Mouse (Mus musculus) liver, embryonic 15.5 days (tissue): Measurements from ENCODE around the gene Slc6a19. TPM values are rescaled to one million over a fixed set of nuclear protein-coding genes. Genes with fewer than 3 reads are reported as not detected.

ENCODE experiments used
- ATAC-seq: fragments of 200-750 bp; cut with Nextera tagmentation; 2 replicates; pipeline ENCODE4 v1.8.0; 2017; ENCODE audit warnings: moderate number of reproducible peaks, mild to moderate bottlenecking, moderate library complexity; ENCODE audit not compliant: insufficient read depth
- H3K27ac ChIP-seq: fragments of 300-500 bp; sonication (generic); replicated peaks from 2 replicates; pipeline ENCODE4 v1.5.1; 2015; ENCODE audit warnings: mild to moderate bottlenecking, inconsistent platforms
- H3K27me3 ChIP-seq: fragments of 300-500 bp; sonication (generic); 2 replicates; pipeline ENCODE4 v1.6.1; 2015; ENCODE audit warnings: mild to moderate bottlenecking, inconsistent platforms
- H3K36me3 ChIP-seq: fragments of 300-500 bp; sonication (generic); replicated peaks from 2 replicates; pipeline ENCODE4 v1.6.1; 2015; ENCODE audit warnings: moderate library complexity, mild to moderate bottlenecking, inconsistent platforms
- H3K4me1 ChIP-seq: fragments of 300-500 bp; sonication (generic); replicated peaks from 2 replicates; pipeline ENCODE4 v1.6.1; 2015; ENCODE audit warnings: inconsistent platforms
- H3K4me2 ChIP-seq: fragments of 300-500 bp; sonication (generic); 2 replicates; pipeline ENCODE4 v1.6.1; 2015; ENCODE audit warnings: moderate library complexity, mild to moderate bottlenecking, inconsistent platforms
- H3K4me3 ChIP-seq: fragments of 300-500 bp; sonication (generic); replicated peaks from 2 replicates; pipeline ENCODE4 v1.5.1; 2015; ENCODE audit warnings: mild to moderate bottlenecking, inconsistent platforms
- H3K9ac ChIP-seq: fragments of 300-500 bp; sonication (generic); 2 replicates; pipeline ENCODE4 v1.6.1; 2015; ENCODE audit warnings: moderate library complexity, mild to moderate bottlenecking, inconsistent platforms
- H3K9me3 ChIP-seq: fragments of 300-500 bp; sonication (generic); replicated peaks from 2 replicates; pipeline ENCODE4 v1.6.1; 2016; ENCODE audit warnings: inconsistent platforms
- WGBS: fragments of 180-500 bp; shearing (Covaris S2); methylation state at CpG from one replicate; pipeline ENCODE4 v1.1.7; 2015; ENCODE audit warnings: mixed read lengths; ENCODE audit not compliant: insufficient replicate concordance; 5-methylcytosine and 5-hydroxymethylcytosine counted together
- polyA plus RNA-seq: library from polyadenylated mRNA; unstranded; fragments of >200 nt; fragmentation: Nextera tagmentation; extraction: Ambion mirVana; gene quantifications from 2 replicates; pipeline ENCODE4 v1.2.1, GENCODE M21; 2015

The Slc6a19 gene
- polyA plus RNA-seq, 1 experiment from 2014 or later: 1.0 TPM

GRCm38 (mm10) chr13:73660163-73660695 is 44.4 kb downstream of the Slc6a19 start:
- ATAC-seq: no peak
- Histone ChIP-seq H3K4me1 (no peaks in the 10 kb centered on the region), H3K9me3 (no peaks in the 10 kb centered on the region), H3K4me2 (no peak overlapping the region), H3K27ac (no peak overlapping the region), H3K27me3 (no peaks in the 10 kb centered on the region), H3K9ac (no peak overlapping the region), H3K36me3 (no peaks in the 10 kb centered on the region), H3K4me3 (no peak overlapping the region)
- 60% methylated on average over 2 of the region's 2 CpGs for WGBS

- no peak overlapping the region for H3K9ac ChIP-seq
- no peak overlapping the region for H3K4me2 ChIP-seq
- H3K4me1 ChIP-seq: no peaks in the 10 kb centered on the region
- no peaks in the 10 kb centered on the region for H3K36me3 ChIP-seq
- no peak for ATAC-seq
- no peak overlapping the region for H3K27ac ChIP-seq
- no peak overlapping the region for H3K4me3 ChIP-seq
- 38% methylated on average over 2 of the region's 2 CpGs for WGBS
- no peaks in the 10 kb centered on the region for H3K9me3 ChIP-seq
- no peaks in the 10 kb centered on the region for H3K27me3 ChIP-seq
Observed at GRCm38 (mm10) chr13:73658953-73659352, 45.7 kb downstream of the Slc6a19 start.

- H3K27me3 ChIP-seq: no peaks in the 10 kb centered on the region
- no peak overlapping the region for H3K27ac ChIP-seq
- H3K4me1 ChIP-seq: no peaks in the 10 kb centered on the region
- ATAC-seq: no peak
- no peak overlapping the region for H3K4me3 ChIP-seq
- H3K9ac ChIP-seq: no peak overlapping the region
- no peaks in the 10 kb centered on the region for H3K36me3 ChIP-seq
- WGBS: 54% methylated on average over 3 of the region's 3 CpGs
- no peak overlapping the region for H3K4me2 ChIP-seq
- H3K9me3 ChIP-seq: no peaks in the 10 kb centered on the region
Observed at GRCm38 (mm10) chr13:73654976-73655375, 49.7 kb downstream of the Slc6a19 start.

- no peak for ATAC-seq
- no peak overlapping the region for H3K27ac ChIP-seq
- no peak overlapping the region for H3K4me3 ChIP-seq
- no peak overlapping the region for H3K4me2 ChIP-seq
- WGBS: 66% methylated on average over 3 of the region's 3 CpGs
- no peaks in the 10 kb centered on the region for H3K4me1 ChIP-seq
- H3K27me3 ChIP-seq: no peaks in the 10 kb centered on the region
- H3K9ac ChIP-seq: no peak overlapping the region
- H3K9me3 ChIP-seq: no peaks in the 10 kb centered on the region
- H3K36me3 ChIP-seq: no peaks in the 10 kb centered on the region
Observed at GRCm38 (mm10) chr13:73653266-73653665, 51.4 kb downstream of the Slc6a19 start.

- Histone ChIP-seq H3K4me1 (no peaks in the 10 kb centered on the region), H3K27me3 (no peaks in the 10 kb centered on the region), H3K9ac (no peak overlapping the region), H3K36me3 (no peaks in the 10 kb centered on the region), H3K9me3 (no peaks in the 10 kb centered on the region), H3K4me2 (no peak overlapping the region), H3K27ac (no peak overlapping the region), H3K4me3 (no peak overlapping the region)
- no peak for ATAC-seq
- WGBS: 24% methylated on average over 6 of the region's 6 CpGs
Observed at GRCm38 (mm10) chr13:73646397-73647087, 58.1 kb downstream of the Slc6a19 start.

- ATAC-seq: no peak
- H3K4me1 ChIP-seq: no peaks in the 10 kb centered on the region; the same call in 1 of the 2 replicates
- no peak overlapping the region for H3K9ac ChIP-seq
- H3K36me3 ChIP-seq: no peaks in the 10 kb centered on the region
- H3K4me3 ChIP-seq: no peak overlapping the region
- no peak overlapping the region for H3K27ac ChIP-seq
- no peak overlapping the region for H3K4me2 ChIP-seq
- WGBS: 64% methylated on average over 4 of the region's 4 CpGs
- H3K27me3 ChIP-seq: no peaks in the 10 kb centered on the region
- H3K9me3 ChIP-seq: no peaks in the 10 kb centered on the region
Observed at GRCm38 (mm10) chr13:73641296-73641695, 63.4 kb downstream of the Slc6a19 start.

GRCm38 (mm10) chr13:73637826-73638225 is 66.8 kb downstream of the Slc6a19 start:
- WGBS: 52% methylated on average over 6 of the region's 6 CpGs
- Histone ChIP-seq H3K4me2 (no peak overlapping the region), H3K9me3 (no peaks in the 10 kb centered on the region)

GRCm38 (mm10) chr13:73631837-73632236 is 72.8 kb downstream of the Slc6a19 start:
- H3K36me3 ChIP-seq: no peaks in the 10 kb centered on the region
- no peak overlapping the region for H3K9ac ChIP-seq
- peaks cover 18% of the 10 kb centered on the region for H3K4me1 ChIP-seq
- no peak for ATAC-seq
- H3K9me3 ChIP-seq: no peaks in the 10 kb centered on the region
- no peak overlapping the region for H3K4me3 ChIP-seq
- no peak overlapping the region for H3K4me2 ChIP-seq
- H3K27ac ChIP-seq: no peak overlapping the region
- 65% methylated on average over 3 of the region's 3 CpGs for WGBS
- no peaks in the 10 kb centered on the region; the same call in 1 of the 2 replicates for H3K27me3 ChIP-seq

More at GRCm38 (mm10) chr13:73637826-73638225, 66.8 kb downstream of the Slc6a19 start:
- no peak overlapping the region for H3K27ac ChIP-seq
- no peak for ATAC-seq
- no peaks in the 10 kb centered on the region for H3K27me3 ChIP-seq
- no peak overlapping the region for H3K9ac ChIP-seq
- H3K4me1 ChIP-seq: no peaks in the 10 kb centered on the region; the same call in 1 of the 2 replicates
- H3K36me3 ChIP-seq: no peaks in the 10 kb centered on the region
- H3K4me3 ChIP-seq: no peak overlapping the region

Other genes with a start within 250 kb of the Slc6a19 start
- 73.8 and 78.2 TPM in 2 replicates for gene Lpcat1, start 237.7 kb downstream of the Slc6a19 start, polyA plus RNA-seq
- 0.70 and 0.75 TPM in 2 replicates for gene Slc6a3, start 168.1 kb downstream of the Slc6a19 start, polyA plus RNA-seq
- 72.2 and 83.8 TPM in 2 replicates for gene Clptm1l, start 100.9 kb downstream of the Slc6a19 start, polyA plus RNA-seq
- gene Tert, start 78.0 kb downstream of the Slc6a19 start, polyA plus RNA-seq: 1.2 and 1.5 TPM in 2 replicates
- gene Slc6a18, start 26.8 kb downstream of the Slc6a19 start, polyA plus RNA-seq: not detected in 2 replicates
- 9.2 and 11.2 TPM in 2 replicates for gene Slc12a7, start 28.2 kb upstream of the Slc6a19 start, polyA plus RNA-seq
- gene Nkd2, start 142.8 kb upstream of the Slc6a19 start, polyA plus RNA-seq: 0.12 and 0.20 TPM in 2 replicates
- gene Trip13, start 232.9 kb upstream of the Slc6a19 start, polyA plus RNA-seq: 16.0 and 17.6 TPM in 2 replicates
- gene Brd9, start 232.9 kb upstream of the Slc6a19 start, polyA plus RNA-seq: 12.3 and 12.4 TPM in 2 replicates